ENCODE assay signal across 7 mouse cellular contexts in genomic region chr2:130828066-130828465, GRCm38 (mm10).
A peak's percentile ranks its signal among the peaks of the same experiment; 100 is the strongest.
DNase-seq lines count a peak whose midpoint lies in the region; ATAC-seq and TF ChIP-seq lines count a peak whose summit lies in the region.
"Not testable (repeated sequence)": the region's sequence is repeated elsewhere in the genome, so short reads cannot be mapped to it uniquely, and the experiment has no call there.

No protein-coding gene starts in this region.

- H3K4me1 ChIP-seq in heart, postnatal 0 days (ENCODE audit: control insufficient read depth, insufficient read depth) = peaks cover 20% of the 10 kb centered on the region
- not testable (repeated sequence) for H3K4me1 ChIP-seq in hindbrain, embryonic 16.5 days (ENCODE audit: control insufficient read depth, insufficient read depth, low read depth, low read length); kidney, embryonic 15.5 days; liver, postnatal 0 days (ENCODE audit: insufficient read depth)
- H3K4me1 ChIP-seq in kidney, adult 2 months (ENCODE audit: control insufficient read depth, insufficient read depth, low read length) = peaks cover 29% of the 10 kb centered on the region

- intact Hi-C loops in left cerebral cortex, adult 2 months (cut with DNase I) = not testable (repeated sequence)

- not testable (repeated sequence) for H3K4me2 ChIP-seq in heart, postnatal 0 days (ENCODE audit: low read depth, low read length); hindbrain, embryonic 16.5 days (ENCODE audit: low read length); kidney, embryonic 15.5 days; liver, postnatal 0 days (ENCODE audit: low read depth, low read length)

- peak overlapping the region; percentile 55 for H3K27ac ChIP-seq in heart, postnatal 0 days (ENCODE audit: low read depth)
- H3K27ac ChIP-seq in hindbrain, embryonic 16.5 days (ENCODE audit: low read depth, low read length) = peak overlapping the region; percentile 63; the same call in 1 of the 2 replicates
- peak overlapping the region; percentile 63; the same call in 1 of the 2 replicates for H3K27ac ChIP-seq in kidney, adult 2 months (ENCODE audit: insufficient read depth, low read depth, low read length)
- H3K27ac ChIP-seq in kidney, embryonic 15.5 days = peak overlapping the region; percentile 33; the same call in 1 of the 2 replicates
- H3K27ac ChIP-seq in left cerebral cortex, adult 2 months = peak overlapping the region; percentile 40; the same call in 1 of the 2 replicates
- peak overlapping the region; percentile 57; the same call in 1 of the 2 replicates for H3K27ac ChIP-seq in liver, postnatal 0 days (ENCODE audit: low read depth)

- not testable (repeated sequence) for H3K27me3 ChIP-seq in heart, postnatal 0 days (ENCODE audit: control insufficient read depth, insufficient read depth, low read length); hindbrain, embryonic 16.5 days (replicated peaks; ENCODE audit: control insufficient read depth, insufficient read depth, low read length); kidney, adult 2 months (replicated peaks; ENCODE audit: control insufficient read depth, insufficient read depth, low read length); kidney, embryonic 15.5 days; liver, postnatal 0 days (ENCODE audit: insufficient read depth, low read length)

- not testable (repeated sequence) for TF ChIP-seq POLR2A in kidney, adult 2 months (IDR thresholded peaks at IDR 0.05; ENCODE audit: low read depth, low read length)

- H3K9ac ChIP-seq in heart, postnatal 0 days (replicated peaks; ENCODE audit: low read depth, low read length); hindbrain, embryonic 16.5 days (ENCODE audit: low read depth, low read length); kidney, embryonic 15.5 days; liver, postnatal 0 days (replicated peaks): not testable (repeated sequence)

- not testable (repeated sequence) for ATAC-seq in heart, postnatal 0 days (ENCODE audit: insufficient read depth, low read depth); hindbrain, embryonic 16.5 days; kidney, embryonic 15.5 days (replicated peaks; ENCODE audit: low FRiP score); liver, postnatal 0 days

- 96% methylated on average over 3 of the region's 3 CpGs for WGBS in heart, postnatal 0 days
- 88% methylated on average over 3 of the region's 3 CpGs for WGBS in hindbrain, embryonic 16.5 days
- 45% methylated on average over 3 of the region's 3 CpGs for WGBS in kidney, adult 2 months
- 76% methylated on average over 3 of the region's 3 CpGs for WGBS in kidney, embryonic 15.5 days
- 66% methylated on average over 3 of the region's 3 CpGs for WGBS in liver, postnatal 0 days (ENCODE audit: insufficient replicate concordance)

- TF ChIP-seq EP300 in heart, postnatal 0 days (IDR thresholded peaks at IDR 0.05; ENCODE audit: low read depth); liver, postnatal 0 days (IDR thresholded peaks at IDR 0.05; ENCODE audit: low read depth): not testable (repeated sequence)

- not testable (repeated sequence) for TF ChIP-seq CTCF in heart, postnatal 0 days (IDR thresholded peaks at IDR 0.05; ENCODE audit: low read depth); kidney, adult 2 months (conservative IDR thresholded peaks at IDR 0.05; ENCODE audit: insufficient read depth, insufficient read length, low read depth, low read length); left cerebral cortex, adult 2 months (IDR thresholded peaks at IDR 0.05); liver, postnatal 0 days (IDR thresholded peaks at IDR 0.05; ENCODE audit: low read depth)

- H3K36me3 ChIP-seq in heart, postnatal 0 days (replicated peaks; ENCODE audit: control insufficient read depth, insufficient read depth, low read length); hindbrain, embryonic 16.5 days (ENCODE audit: control insufficient read depth, insufficient read depth, low read length); kidney, adult 2 months (ENCODE audit: control insufficient read depth, insufficient read depth, low read length); liver, postnatal 0 days (replicated peaks; ENCODE audit: insufficient read depth, low read length): not testable (repeated sequence)
- peaks cover 12% of the 10 kb centered on the region; the same call in 1 of the 2 replicates for H3K36me3 ChIP-seq in kidney, embryonic 15.5 days

- H3K4me3 ChIP-seq in heart, postnatal 0 days (ENCODE audit: low read depth, low read length); hindbrain, embryonic 16.5 days (ENCODE audit: low read length); kidney, adult 2 months (ENCODE audit: insufficient read depth, low read depth, low read length); kidney, embryonic 15.5 days (replicated peaks); left cerebral cortex, adult 2 months; liver, postnatal 0 days (ENCODE audit: low read depth, low read length): not testable (repeated sequence)

- not testable (repeated sequence) for H3K9me3 ChIP-seq in heart, postnatal 0 days (replicated peaks; ENCODE audit: control insufficient read depth, low read length); hindbrain, embryonic 16.5 days (ENCODE audit: control insufficient read depth, low read length); kidney, embryonic 15.5 days (replicated peaks); liver, postnatal 0 days (ENCODE audit: low read length)

- peak; percentile 68 for DNase-seq in heart, adult 11 months
- not testable (repeated sequence) for DNase-seq in heart, postnatal 0 days (ENCODE audit: low spot score); left cerebral cortex, adult 2 months (ENCODE audit: extremely low spot score in 1 of 2, low spot score in 2 of 2); liver, postnatal 0 days
- DNase-seq in kidney, adult 2 months = peak; percentile 49
